Mouse (Mus musculus) thymus, adult 2 months (tissue): ENCODE results near the gene Kcns1.

Experiments
- CTCF ChIP-seq: fragments of 200-500 bp; IDR thresholded peaks from 2 replicates; pipeline ENCODE4 v1.5.1; 2012; ENCODE audit warnings: mild to moderate bottlenecking, control low read depth, low read length, moderate library complexity, borderline replicate concordance; ENCODE audit not compliant: control insufficient read depth, poor library complexity, insufficient read depth; ENCODE audit errors: extremely low read depth
- POLR2A ChIP-seq: fragments of 200-500 bp; IDR thresholded peaks from 2 replicates; pipeline ENCODE4 v1.6.1; 2012; ENCODE audit warnings: mild to moderate bottlenecking, low read length, control low read depth, moderate library complexity; ENCODE audit not compliant: control insufficient read depth, poor library complexity, insufficient read depth; ENCODE audit errors: extremely low read depth

DNA sequence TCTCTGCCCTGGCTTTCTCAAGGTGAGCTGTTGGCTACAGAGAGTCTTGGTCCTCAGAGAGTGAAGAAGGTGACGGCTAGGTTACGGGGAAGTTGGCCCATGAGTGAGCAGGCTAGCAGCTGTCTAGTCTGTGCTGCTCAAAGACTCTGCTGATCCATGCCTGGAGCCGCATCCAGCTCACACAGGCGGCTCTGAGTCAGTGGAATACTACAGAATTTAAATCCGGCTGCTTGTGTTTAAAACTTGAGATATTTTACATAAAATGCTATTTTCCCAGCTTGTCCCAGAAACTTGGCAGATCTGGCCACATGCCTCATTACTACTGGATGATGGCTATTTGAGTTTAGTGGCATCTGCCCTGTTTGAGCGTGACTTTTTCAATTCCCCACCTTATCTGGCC, 51.4 kb downstream of the Kcns1 start:
- no peak for TF ChIP-seq CTCF
- no peak for TF ChIP-seq POLR2A
